Mouse (Mus musculus): ENCODE data around the gene Cttnbp2.

DNA sequence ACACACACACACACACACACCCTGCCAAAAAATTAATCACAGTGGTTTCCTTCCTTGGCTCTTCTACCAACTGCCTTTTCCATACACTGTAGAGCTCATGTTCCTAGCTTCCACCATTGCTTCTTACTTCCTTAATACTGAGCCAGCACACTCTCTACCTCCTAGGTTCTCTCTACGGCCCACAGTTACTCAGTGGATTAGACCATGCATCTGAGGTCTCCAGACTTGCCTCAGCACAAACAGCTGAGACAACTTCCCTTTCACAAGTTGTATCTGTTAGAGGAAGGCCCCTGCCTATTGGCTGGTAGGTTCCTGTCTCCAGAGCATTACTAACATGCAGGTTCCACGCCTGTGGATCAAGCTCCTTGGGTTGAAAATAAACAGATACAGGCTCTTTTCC, 45.4 kb downstream of the Cttnbp2 start:
- TF ChIP-seq CTCF (IDR thresholded peaks at IDR 0.05) (no peak), EP300 (IDR thresholded peaks at IDR 0.05) (no peak)
